Mouse (Mus musculus): ENCODE measurements around the gene Ptpra. TPM values are rescaled to one million over a fixed set of nuclear protein-coding genes. Genes with fewer than 3 reads are reported as not detected.

The Ptpra gene
- polyA plus RNA-seq, 1 experiment, result 1.2 TPM

GRCm38 (mm10) chr2:130586016-130586415 is 135.9 kb downstream of the Ptpra start:
- TF ChIP-seq TAL1 (IDR thresholded peaks at IDR 0.05; ENCODE audit: low read length) (no peak), GATA1 (IDR thresholded peaks at IDR 0.05; ENCODE audit: low read length) (no peak)
- Histone ChIP-seq H3K4me1 (ENCODE audit: control insufficient read depth) (peaks cover 3% of the 10 kb centered on the region; the same call in 1 of the 2 replicates), H3K36me3 (ENCODE audit: control insufficient read depth) (peaks cover 9% of the 10 kb centered on the region), H3K27me3 (ENCODE audit: control insufficient read depth) (peaks cover 28% of the 10 kb centered on the region), H3K9me3 (ENCODE audit: control insufficient read depth, low read length) (no peaks in the 10 kb centered on the region), H3K4me3 (replicated peaks) (no peak overlapping the region)

DNA sequence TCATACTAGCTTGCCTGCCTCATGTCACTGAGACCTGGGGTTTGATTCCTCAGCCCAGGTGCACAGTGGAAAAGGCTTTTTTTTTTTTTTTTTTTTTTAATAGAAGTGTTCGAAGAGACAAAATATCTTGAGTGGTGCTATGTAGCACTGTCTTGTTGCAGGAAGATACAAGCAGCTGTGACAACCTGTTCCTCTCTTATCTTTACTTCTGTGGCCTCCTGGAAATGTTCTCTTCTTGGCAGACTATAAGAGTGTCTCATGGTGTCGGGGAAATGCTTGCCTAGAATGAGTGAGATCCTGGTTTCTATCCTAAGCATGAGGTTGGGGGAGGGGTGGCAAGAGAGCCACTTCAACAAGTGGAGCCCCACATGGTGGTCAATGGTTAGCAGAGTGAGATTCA is 138.3 kb downstream of the Ptpra start:
- H3K4me3 ChIP-seq (replicated peaks), result no peak overlapping the region
- peaks cover 5% of the 10 kb centered on the region; the same call in 1 of the 2 replicates for H3K27me3 ChIP-seq (ENCODE audit: control insufficient read depth)
- peaks cover 23% of the 10 kb centered on the region for H3K36me3 ChIP-seq (ENCODE audit: control insufficient read depth)
- H3K9me3 ChIP-seq (ENCODE audit: control insufficient read depth, low read length), result no peaks in the 10 kb centered on the region
- peaks cover 3% of the 10 kb centered on the region; the same call in 1 of the 2 replicates for H3K4me1 ChIP-seq (ENCODE audit: control insufficient read depth)
- TF ChIP-seq GATA1 (IDR thresholded peaks at IDR 0.05; ENCODE audit: low read length) (no peak), TAL1 (IDR thresholded peaks at IDR 0.05; ENCODE audit: low read length) (no peak)

DNA sequence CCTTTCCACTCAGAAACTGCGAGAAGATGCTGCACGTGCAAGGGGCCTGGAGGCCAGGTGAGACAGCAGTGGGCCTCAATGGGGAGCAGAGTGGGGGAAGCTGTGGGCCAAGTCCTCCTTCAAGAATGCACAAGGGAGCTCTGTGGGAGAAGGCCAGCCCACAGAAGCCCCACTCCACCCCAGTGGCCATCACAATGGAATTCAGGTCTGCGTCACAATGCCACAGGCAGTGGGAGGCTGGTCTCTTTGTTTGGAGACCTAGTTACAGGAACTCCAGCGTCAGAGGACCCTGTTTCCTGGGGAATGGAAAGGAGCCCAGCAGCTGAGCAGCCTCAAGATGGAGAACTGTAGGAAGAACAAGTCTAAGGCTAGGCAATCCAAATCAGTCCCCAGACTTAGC is 139.1 kb downstream of the Ptpra start:
- Histone ChIP-seq H3K4me3 (replicated peaks) (no peak overlapping the region), H3K4me1 (ENCODE audit: control insufficient read depth) (peaks cover 3% of the 10 kb centered on the region; the same call in 1 of the 2 replicates)
- TF ChIP-seq GATA1 (IDR thresholded peaks at IDR 0.05; ENCODE audit: low read length), result no peak
- no peak for TF ChIP-seq TAL1 (IDR thresholded peaks at IDR 0.05; ENCODE audit: low read length)

GRCm38 (mm10) chr2:130589761-130590160 is 139.7 kb downstream of the Ptpra start:
- Histone ChIP-seq H3K36me3 (ENCODE audit: control insufficient read depth) (peaks cover 28% of the 10 kb centered on the region), H3K27me3 (ENCODE audit: control insufficient read depth) (no peaks in the 10 kb centered on the region), H3K4me1 (ENCODE audit: control insufficient read depth) (peaks cover 3% of the 10 kb centered on the region; the same call in 1 of the 2 replicates), H3K4me3 (replicated peaks) (no peak overlapping the region), H3K9me3 (ENCODE audit: control insufficient read depth, low read length) (no peaks in the 10 kb centered on the region)
- TF ChIP-seq TAL1 (IDR thresholded peaks at IDR 0.05; ENCODE audit: low read length) (no peak), GATA1 (IDR thresholded peaks at IDR 0.05; ENCODE audit: low read length) (no peak)

More for the DNA sequence above, 139.1 kb downstream of the Ptpra start:
- Histone ChIP-seq H3K36me3 (ENCODE audit: control insufficient read depth) (peaks cover 24% of the 10 kb centered on the region), H3K27me3 (ENCODE audit: control insufficient read depth) (peaks cover under 1% of the 10 kb centered on the region; the same call in 1 of the 2 replicates), H3K9me3 (ENCODE audit: control insufficient read depth, low read length) (no peaks in the 10 kb centered on the region)

- Histone ChIP-seq H3K4me3 (replicated peaks) (no peak overlapping the region), H3K36me3 (ENCODE audit: control insufficient read depth) (peaks cover 39% of the 10 kb centered on the region), H3K4me1 (ENCODE audit: control insufficient read depth) (peaks cover 5% of the 10 kb centered on the region), H3K27me3 (ENCODE audit: control insufficient read depth) (no peaks in the 10 kb centered on the region), H3K9me3 (ENCODE audit: control insufficient read depth, low read length) (no peaks in the 10 kb centered on the region)
- TF ChIP-seq TAL1 (IDR thresholded peaks at IDR 0.05; ENCODE audit: low read length), result no peak
- no peak for TF ChIP-seq GATA1 (IDR thresholded peaks at IDR 0.05; ENCODE audit: low read length)
These were observed 140.9 kb downstream of the Ptpra start for GRCm38 (mm10) chr2:130591016-130591415.

DNA sequence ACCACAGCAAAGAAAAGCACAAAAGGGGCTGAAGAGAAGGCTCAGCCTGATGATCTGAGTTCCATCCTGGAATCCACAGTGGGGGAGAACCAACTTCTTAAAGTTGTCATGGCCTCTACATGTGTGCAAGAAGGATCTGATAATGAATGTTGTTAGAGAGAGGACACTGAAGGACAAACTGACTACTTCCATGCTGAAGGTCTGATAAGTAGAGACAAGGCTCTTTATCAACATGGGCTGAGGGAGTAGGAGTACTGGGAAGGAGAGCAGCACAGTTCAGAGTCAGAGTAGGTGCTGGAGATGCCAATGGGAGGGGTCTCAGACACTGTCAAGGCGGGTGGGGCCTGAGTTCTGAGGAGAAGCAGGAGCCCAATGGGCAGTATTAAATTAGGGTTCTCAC is 145.5 kb downstream of the Ptpra start:
- Histone ChIP-seq H3K27me3 (ENCODE audit: control insufficient read depth) (no peaks in the 10 kb centered on the region), H3K4me3 (replicated peaks) (no peak overlapping the region), H3K36me3 (ENCODE audit: control insufficient read depth) (peaks cover 74% of the 10 kb centered on the region), H3K9me3 (ENCODE audit: control insufficient read depth, low read length) (no peaks in the 10 kb centered on the region), H3K4me1 (ENCODE audit: control insufficient read depth) (peaks cover 13% of the 10 kb centered on the region)
- TF ChIP-seq GATA1 (IDR thresholded peaks at IDR 0.05; ENCODE audit: low read length) (no peak), TAL1 (IDR thresholded peaks at IDR 0.05; ENCODE audit: low read length) (no peak)

DNA sequence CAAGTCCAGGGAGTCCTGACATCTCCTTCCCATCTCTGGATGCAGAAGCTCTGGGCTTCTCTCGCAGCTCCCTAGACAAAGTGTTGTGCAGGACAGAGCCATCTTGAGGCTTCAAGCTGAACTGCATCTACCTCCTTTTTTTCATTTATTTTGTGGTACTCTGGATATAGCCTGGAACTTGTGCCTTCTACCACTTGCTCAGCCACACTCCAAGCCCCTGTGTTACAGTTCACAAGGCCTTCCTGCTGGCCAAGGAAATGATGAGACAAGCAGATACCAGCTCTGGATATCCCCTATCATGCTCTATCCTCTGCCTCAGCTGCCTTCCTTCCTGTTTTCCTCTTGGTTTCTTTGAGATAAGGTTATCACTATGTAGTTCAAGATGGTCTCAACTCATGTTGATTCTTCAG is 147.5 kb downstream of the Ptpra start:
- no peak for TF ChIP-seq TAL1 (IDR thresholded peaks at IDR 0.05; ENCODE audit: low read length)
- TF ChIP-seq GATA1 (IDR thresholded peaks at IDR 0.05; ENCODE audit: low read length), result no peak
- Histone ChIP-seq H3K4me3 (replicated peaks) (no peak overlapping the region), H3K36me3 (ENCODE audit: control insufficient read depth) (peaks cover 69% of the 10 kb centered on the region), H3K4me1 (ENCODE audit: control insufficient read depth) (peaks cover 13% of the 10 kb centered on the region), H3K9me3 (ENCODE audit: control insufficient read depth, low read length) (no peaks in the 10 kb centered on the region), H3K27me3 (ENCODE audit: control insufficient read depth) (no peaks in the 10 kb centered on the region)

DNA sequence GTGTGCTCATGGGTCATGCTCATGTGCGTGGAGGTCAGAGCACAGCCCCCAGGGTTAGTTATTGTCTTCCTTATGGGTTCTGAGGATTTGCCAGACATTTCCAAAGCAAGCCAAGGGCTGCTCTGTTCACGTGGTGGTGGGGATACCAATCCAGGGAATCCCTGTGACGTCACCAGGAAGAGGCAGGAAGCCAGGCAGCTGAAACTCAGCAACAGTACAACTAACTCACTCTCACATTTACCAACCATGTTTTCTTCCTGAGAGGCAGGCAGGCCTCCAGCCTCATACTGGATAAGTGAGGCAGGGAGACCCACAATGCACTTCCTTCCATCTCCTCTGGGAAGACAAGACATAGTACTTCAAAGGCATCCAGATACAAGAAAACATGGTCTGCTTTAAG is 148.3 kb downstream of the Ptpra start:
- no peak for TF ChIP-seq TAL1 (IDR thresholded peaks at IDR 0.05; ENCODE audit: low read length)
- no peak for TF ChIP-seq GATA1 (IDR thresholded peaks at IDR 0.05; ENCODE audit: low read length)
- Histone ChIP-seq H3K4me3 (replicated peaks) (no peak overlapping the region), H3K27me3 (ENCODE audit: control insufficient read depth) (no peaks in the 10 kb centered on the region), H3K4me1 (ENCODE audit: control insufficient read depth) (peaks cover 13% of the 10 kb centered on the region), H3K36me3 (ENCODE audit: control insufficient read depth) (peaks cover 73% of the 10 kb centered on the region), H3K9me3 (ENCODE audit: control insufficient read depth, low read length) (no peaks in the 10 kb centered on the region)

GRCm38 (mm10) chr2:130602195-130602594 is 152.1 kb downstream of the Ptpra start:
- no peak for TF ChIP-seq TAL1 (IDR thresholded peaks at IDR 0.05; ENCODE audit: low read length)
- Histone ChIP-seq H3K36me3 (ENCODE audit: control insufficient read depth) (peaks cover 62% of the 10 kb centered on the region), H3K9me3 (ENCODE audit: control insufficient read depth, low read length) (no peaks in the 10 kb centered on the region), H3K27me3 (ENCODE audit: control insufficient read depth) (no peaks in the 10 kb centered on the region), H3K4me3 (replicated peaks) (no peak overlapping the region), H3K4me1 (ENCODE audit: control insufficient read depth) (peaks cover 17% of the 10 kb centered on the region)

Other genes with a start within 250 kb of the Ptpra start
- gene Nop56, start 175.8 kb upstream of the Ptpra start, polyA plus RNA-seq (2012), result 6.1 and 6.4 TPM in 2 replicates
- gene Idh3b, start 165.7 kb upstream of the Ptpra start, polyA plus RNA-seq (2012), result 6.8 and 9.7 TPM in 2 replicates
- gene Ebf4, start 155.1 kb upstream of the Ptpra start, polyA plus RNA-seq (2012), result not detected in 2 replicates
- not detected in 2 replicates for gene Cpxm1, start 52.7 kb upstream of the Ptpra start, polyA plus RNA-seq (2012)
- gene Gm28372, start 45.0 kb upstream of the Ptpra start, polyA plus RNA-seq (2012), result not detected in 2 replicates
- gene 1700020A23Rik, start 45.0 kb upstream of the Ptpra start, polyA plus RNA-seq (2012), result not detected in 2 replicates
- not detected in 2 replicates for gene Tmem239, start 43.8 kb upstream of the Ptpra start, polyA plus RNA-seq (2012)
- 1.2 and 1.3 TPM in 2 replicates for gene Vps16, start 25.9 kb upstream of the Ptpra start, polyA plus RNA-seq (2012)
- 0.38 and 0.42 TPM in 2 replicates for gene Pced1a, start 25.6 kb upstream of the Ptpra start, polyA plus RNA-seq (2012)
- 7.2 and 8.8 TPM in 2 replicates for gene Mrps26, start 113.5 kb downstream of the Ptpra start, polyA plus RNA-seq (2012)
- not detected in 2 replicates for gene Oxt, start 125.9 kb downstream of the Ptpra start, polyA plus RNA-seq (2012)
- not detected in 2 replicates for gene Avp, start 132.3 kb downstream of the Ptpra start, polyA plus RNA-seq (2012)
- 0.02 and 0.03 TPM in 2 replicates for gene Fastkd5, start 179.7 kb downstream of the Ptpra start, polyA plus RNA-seq (2012)
- 0.13 and 0.17 TPM in 2 replicates for gene Ubox5, start 179.8 kb downstream of the Ptpra start, polyA plus RNA-seq (2012)
- 0.34 and 0.38 TPM in 2 replicates for gene Lzts3, start 192.5 kb downstream of the Ptpra start, polyA plus RNA-seq (2012)
- gene Ddrgk1, start 214.4 kb downstream of the Ptpra start, polyA plus RNA-seq (2012), result 19.7 and 20.4 TPM in 2 replicates
- 0.41 and 1.0 TPM in 2 replicates for gene Itpa, start 217.3 kb downstream of the Ptpra start, polyA plus RNA-seq (2012)
- not detected in 2 replicates for gene Slc4a11, start 247.2 kb downstream of the Ptpra start, polyA plus RNA-seq (2012)